Mouse (Mus musculus): Measurements from ENCODE around the gene Nfat5.

DNA sequence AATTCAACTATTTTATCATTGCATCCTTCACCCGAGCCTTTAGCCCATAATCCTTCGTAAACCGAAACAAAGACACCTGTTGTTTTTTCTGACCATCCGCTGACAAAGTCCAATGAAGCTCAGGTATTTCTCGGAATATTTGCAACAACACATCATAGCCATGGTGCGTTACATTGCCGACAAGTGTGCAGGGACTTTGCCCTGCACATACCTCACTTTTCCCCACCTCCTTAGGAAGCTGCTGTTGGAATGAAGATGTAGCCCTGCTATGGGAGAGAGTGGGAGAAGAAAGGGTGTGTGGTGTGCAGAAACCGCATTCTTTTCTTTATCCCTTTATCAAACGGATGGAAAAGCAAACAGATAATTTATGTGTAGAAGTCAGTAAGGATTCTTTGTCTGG lies 6.6 kb upstream of the Nfat5 start:
- no peak for TF ChIP-seq CTCF (IDR thresholded peaks at IDR 0.05)
- no peak for TF ChIP-seq POLR2A (IDR thresholded peaks at IDR 0.05; ENCODE audit: insufficient read depth, low read depth, low read length)
